Mouse (Mus musculus) C2C12 (cell line): ENCODE data around the gene Gdnf. TPM values are rescaled to one million over a fixed set of nuclear protein-coding genes. Genes with fewer than 3 reads are reported as not detected.

Source experiments
- H3K27me3 ChIP-seq: one replicate; pipeline ENCODE4 v1.6.1; 2011; ENCODE audit not compliant: control insufficient read depth, insufficient read depth, insufficient read length
- H3K36me3 ChIP-seq: one replicate; pipeline ENCODE4 v1.6.1; 2011; ENCODE audit not compliant: control insufficient read depth, insufficient read depth
- H3K4me3 ChIP-seq: one replicate; pipeline ENCODE4 v1.5.1; 2011; ENCODE audit warnings: mild to moderate bottlenecking, control low read depth; ENCODE audit not compliant: poor library complexity, insufficient read depth, severe bottlenecking
- H3K79me2 ChIP-seq: one replicate; pipeline ENCODE4 v1.6.1; 2011; ENCODE audit not compliant: control insufficient read depth, insufficient read depth
- H3K79me3 ChIP-seq: one replicate; pipeline ENCODE4 v1.6.1; 2011; ENCODE audit warnings: low read depth, control low read depth
- H3ac ChIP-seq: one replicate; pipeline ENCODE3; 2011; ENCODE audit warnings: low read depth; ENCODE audit not compliant: control insufficient read depth, insufficient read length
- CEBPB ChIP-seq: IDR thresholded peaks from one replicate; pipeline ENCODE4 v1.6.1; 2011; ENCODE audit warnings: low read depth, mild to moderate bottlenecking, control low read depth, moderate library complexity
- CTCF ChIP-seq: IDR thresholded peaks from one replicate; pipeline ENCODE4 v1.5.1; 2011; ENCODE audit not compliant: control insufficient read depth, insufficient read depth, insufficient read length
- FOSL1 ChIP-seq: IDR thresholded peaks from one replicate; pipeline ENCODE4 v1.8.0; 2011; ENCODE audit warnings: mild to moderate bottlenecking, low read length; ENCODE audit not compliant: poor library complexity, insufficient read depth, severe bottlenecking
- MAX ChIP-seq: IDR thresholded peaks from one replicate; pipeline ENCODE4 v1.6.1; 2011; ENCODE audit warnings: mild to moderate bottlenecking, control low read depth
- MYOD1 ChIP-seq: IDR thresholded peaks from one replicate; pipeline ENCODE4 v1.6.1; 2011; ENCODE audit warnings: low read depth; ENCODE audit not compliant: control insufficient read depth, insufficient read length
- MYOG ChIP-seq: IDR thresholded peaks from one replicate; pipeline ENCODE4 v1.6.1; 2011; ENCODE audit not compliant: control insufficient read depth, insufficient read length; ENCODE audit errors: extremely low read depth
- USF1 ChIP-seq: IDR thresholded peaks from one replicate; pipeline ENCODE4 v1.6.1; 2011; ENCODE audit warnings: low read depth, mild to moderate bottlenecking, control low read depth, moderate library complexity
- polyA plus RNA-seq: library from polyadenylated mRNA; unstranded; fragments of >200 nt; fragmentation: generic; extraction: Trizol; gene quantifications from one replicate; pipeline ENCODE4 v1.2.1, GENCODE M21; 2012; ENCODE audit warnings: missing spikeins

The Gdnf gene
- polyA plus RNA-seq, 1 experiment, result 4.2 TPM

- no peaks in the 10 kb centered on the region for H3K79me3 ChIP-seq
- H3K79me2 ChIP-seq, result no peaks in the 10 kb centered on the region
- H3K27me3 ChIP-seq, result no peaks in the 10 kb centered on the region
- no peak overlapping the region for H3ac ChIP-seq
- no peak overlapping the region for H3K4me3 ChIP-seq
- TF ChIP-seq CTCF, result no peak
- no peak for TF ChIP-seq CEBPB
- no peak for TF ChIP-seq MAX
- H3K36me3 ChIP-seq, result peaks cover 5% of the 10 kb centered on the region
These were observed 61.8 kb downstream of the Gdnf start for GRCm38 (mm10) chr15:7872473-7872872.

GRCm38 (mm10) chr15:7875879-7876278 is 65.2 kb downstream of the Gdnf start:
- no peak overlapping the region for H3K4me3 ChIP-seq
- no peak overlapping the region for H3ac ChIP-seq
- TF ChIP-seq CEBPB (peak; percentile 90), FOSL1 (no peak), CTCF (no peak), USF1 (no peak), MYOG (no peak), MAX (no peak)
- H3K36me3 ChIP-seq, result peaks cover 17% of the 10 kb centered on the region
- H3K79me2 ChIP-seq, result no peaks in the 10 kb centered on the region
- no peaks in the 10 kb centered on the region for H3K27me3 ChIP-seq
- no peaks in the 10 kb centered on the region for H3K79me3 ChIP-seq

GRCm38 (mm10) chr15:7877560-7878467 is 67.2 kb downstream of the Gdnf start:
- H3K27me3 ChIP-seq, result no peaks in the 10 kb centered on the region
- no peak overlapping the region for H3K4me3 ChIP-seq
- no peaks in the 10 kb centered on the region for H3K79me2 ChIP-seq
- no peaks in the 10 kb centered on the region for H3K79me3 ChIP-seq
- TF ChIP-seq CEBPB (peak; percentile 31), MYOD1 (peak; percentile 25), USF1 (peak; percentile 78), MAX (peak; percentile 83), MYOG (no peak)
- peaks cover 25% of the 10 kb centered on the region for H3K36me3 ChIP-seq
- peak overlapping the region; percentile 2 for H3ac ChIP-seq

GRCm38 (mm10) chr15:7878861-7879260 is 68.2 kb downstream of the Gdnf start:
- H3K4me3 ChIP-seq, result no peak overlapping the region
- no peaks in the 10 kb centered on the region for H3K79me3 ChIP-seq
- H3K79me2 ChIP-seq, result no peaks in the 10 kb centered on the region
- H3K36me3 ChIP-seq, result peaks cover 35% of the 10 kb centered on the region
- no peaks in the 10 kb centered on the region for H3K27me3 ChIP-seq
- no peak for TF ChIP-seq MAX
- TF ChIP-seq MYOD1, result no peak
- no peak for TF ChIP-seq CEBPB
- TF ChIP-seq MYOG, result no peak
- no peak for TF ChIP-seq FOSL1
- no peak for TF ChIP-seq USF1
- TF ChIP-seq CTCF, result no peak
- no peak overlapping the region for H3ac ChIP-seq

DNA sequence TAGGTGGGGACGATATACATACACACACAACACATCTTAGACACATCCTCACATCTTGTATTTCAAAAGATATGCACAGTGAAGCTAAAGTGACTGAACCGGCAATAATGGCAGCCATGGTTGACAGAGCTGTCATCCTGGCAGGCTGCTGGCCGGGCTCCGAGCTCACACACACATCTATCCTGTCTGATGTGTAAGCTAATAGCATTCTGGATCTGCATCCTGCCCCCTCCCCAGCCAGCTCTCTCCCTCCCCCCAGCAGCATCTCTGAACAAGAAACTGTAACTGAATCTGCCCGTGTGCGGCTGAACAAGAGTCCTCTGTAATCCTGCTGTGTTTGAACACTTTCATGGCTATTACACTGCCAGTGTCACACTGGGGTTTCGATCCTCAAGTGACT is 69.3 kb downstream of the Gdnf start:
- Histone ChIP-seq H3K27me3 (no peaks in the 10 kb centered on the region), H3K79me3 (no peaks in the 10 kb centered on the region), H3K36me3 (peaks cover 43% of the 10 kb centered on the region), H3K79me2 (no peaks in the 10 kb centered on the region), H3K4me3 (no peak overlapping the region), H3ac (no peak overlapping the region)
- no peak for TF ChIP-seq USF1

GRCm38 (mm10) chr15:7884181-7884580 is 73.5 kb downstream of the Gdnf start:
- Histone ChIP-seq H3K4me3 (no peak overlapping the region), H3K79me3 (no peaks in the 10 kb centered on the region), H3K36me3 (peaks cover 50% of the 10 kb centered on the region), H3K27me3 (no peaks in the 10 kb centered on the region), H3K79me2 (no peaks in the 10 kb centered on the region), H3ac (no peak overlapping the region)
- TF ChIP-seq MYOD1 (no peak), MAX (no peak), MYOG (no peak), CTCF (no peak), CEBPB (no peak), USF1 (no peak), FOSL1 (no peak)
